Mouse (Mus musculus) C2C12 (cell line): ENCODE measurements at regions not wholly inside any gene's neighbourhood (a gene's known extent, or its start where the extent isn't known, plus 50 kb on each side); places are given as distances from the start of the nearest gene placed in this dataset.

ENCODE experiments used
- H3K27me3 ChIP-seq: one replicate; pipeline ENCODE4 v1.6.1; 2011; ENCODE audit not compliant: control insufficient read depth, insufficient read depth, insufficient read length
- H3K36me3 ChIP-seq: one replicate; pipeline ENCODE4 v1.6.1; 2011; ENCODE audit not compliant: control insufficient read depth, insufficient read depth
- H3K4me3 ChIP-seq: one replicate; pipeline ENCODE4 v1.5.1; 2011; ENCODE audit warnings: mild to moderate bottlenecking, control low read depth; ENCODE audit not compliant: poor library complexity, insufficient read depth, severe bottlenecking
- H3K79me2 ChIP-seq: one replicate; pipeline ENCODE4 v1.6.1; 2011; ENCODE audit not compliant: control insufficient read depth, insufficient read depth
- H3K79me3 ChIP-seq: one replicate; pipeline ENCODE4 v1.6.1; 2011; ENCODE audit warnings: low read depth, control low read depth
- H3ac ChIP-seq: one replicate; pipeline ENCODE3; 2011; ENCODE audit warnings: low read depth; ENCODE audit not compliant: control insufficient read depth, insufficient read length
- CEBPB ChIP-seq: IDR thresholded peaks from one replicate; pipeline ENCODE4 v1.6.1; 2011; ENCODE audit warnings: low read depth, mild to moderate bottlenecking, control low read depth, moderate library complexity
- CTCF ChIP-seq: IDR thresholded peaks from one replicate; pipeline ENCODE4 v1.5.1; 2011; ENCODE audit not compliant: control insufficient read depth, insufficient read depth, insufficient read length
- FOSL1 ChIP-seq: IDR thresholded peaks from one replicate; pipeline ENCODE4 v1.8.0; 2011; ENCODE audit warnings: mild to moderate bottlenecking, low read length; ENCODE audit not compliant: poor library complexity, insufficient read depth, severe bottlenecking
- MAX ChIP-seq: IDR thresholded peaks from one replicate; pipeline ENCODE4 v1.6.1; 2011; ENCODE audit warnings: mild to moderate bottlenecking, control low read depth
- MYOD1 ChIP-seq: IDR thresholded peaks from one replicate; pipeline ENCODE4 v1.6.1; 2011; ENCODE audit warnings: low read depth; ENCODE audit not compliant: control insufficient read depth, insufficient read length
- MYOG ChIP-seq: IDR thresholded peaks from one replicate; pipeline ENCODE4 v1.6.1; 2011; ENCODE audit not compliant: control insufficient read depth, insufficient read length; ENCODE audit errors: extremely low read depth
- USF1 ChIP-seq: IDR thresholded peaks from one replicate; pipeline ENCODE4 v1.6.1; 2011; ENCODE audit warnings: low read depth, mild to moderate bottlenecking, control low read depth, moderate library complexity

DNA sequence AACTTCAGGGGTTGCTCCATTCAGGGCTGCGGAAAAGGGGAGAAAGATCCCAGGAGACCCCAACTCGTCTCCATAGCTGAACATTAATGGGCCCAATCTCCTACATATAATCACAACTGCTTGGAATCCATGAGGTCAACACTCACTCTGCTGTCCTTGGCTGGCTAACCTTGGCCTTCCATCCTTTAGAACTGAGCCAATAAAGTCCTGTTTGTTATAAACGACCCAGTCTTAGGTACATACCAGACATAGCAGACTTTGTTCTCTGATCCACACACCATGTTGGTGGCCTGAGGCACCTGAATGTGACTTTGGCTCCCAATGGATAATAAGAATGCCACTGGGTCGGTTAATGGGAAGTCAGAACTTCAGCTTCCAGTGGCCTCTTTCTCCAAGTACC, 157.4 kb downstream of the Auh start:
- Histone ChIP-seq H3K4me3 (no peak overlapping the region), H3ac (no peak overlapping the region), H3K79me3 (no peaks in the 10 kb centered on the region), H3K27me3 (no peaks in the 10 kb centered on the region), H3K36me3 (no peaks in the 10 kb centered on the region), H3K79me2 (no peaks in the 10 kb centered on the region)
- TF ChIP-seq MAX = no peak
- no peak for TF ChIP-seq MYOG
- TF ChIP-seq USF1 = no peak
- no peak for TF ChIP-seq CTCF
- no peak for TF ChIP-seq MYOD1
- TF ChIP-seq CEBPB = no peak
- no peak for TF ChIP-seq FOSL1

DNA sequence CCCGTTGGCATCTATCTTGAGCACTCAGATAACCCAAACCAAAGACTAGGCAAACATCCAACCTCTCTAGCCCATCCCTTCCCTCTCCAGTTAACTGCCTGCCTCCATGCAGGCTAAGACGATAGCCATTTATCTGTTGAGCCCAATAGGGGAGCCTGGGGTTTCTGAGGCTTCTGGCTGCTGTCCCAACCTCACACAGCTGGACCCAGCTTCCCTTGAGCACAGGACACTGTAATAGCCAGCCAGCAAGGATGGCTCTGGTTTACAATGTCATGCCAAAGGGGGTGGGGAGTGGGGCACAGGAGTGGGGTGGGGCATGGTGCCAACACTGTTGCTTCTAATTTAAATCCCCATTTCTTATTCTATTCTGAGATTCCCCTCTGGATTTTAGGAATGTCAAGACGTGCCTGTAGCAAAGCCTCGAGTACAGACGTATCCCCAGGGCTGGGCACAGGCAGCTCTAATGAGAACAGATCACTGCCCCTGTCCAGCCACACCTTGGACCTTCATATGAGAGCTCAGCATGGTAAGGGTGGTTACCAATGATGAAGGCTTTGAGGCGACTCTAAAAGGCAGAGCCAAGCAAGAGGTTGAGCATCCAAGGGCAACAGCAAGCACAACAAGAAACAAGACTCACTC, 152.0 kb downstream of the Auh start:
- no peaks in the 10 kb centered on the region for H3K27me3 ChIP-seq
- TF ChIP-seq CTCF = no peak
- TF ChIP-seq MAX = no peak
- no peak for TF ChIP-seq CEBPB
- TF ChIP-seq USF1 = no peak
- TF ChIP-seq MYOG = no peak
- TF ChIP-seq MYOD1 = no peak
- TF ChIP-seq FOSL1 = no peak
- H3ac ChIP-seq = no peak overlapping the region

DNA sequence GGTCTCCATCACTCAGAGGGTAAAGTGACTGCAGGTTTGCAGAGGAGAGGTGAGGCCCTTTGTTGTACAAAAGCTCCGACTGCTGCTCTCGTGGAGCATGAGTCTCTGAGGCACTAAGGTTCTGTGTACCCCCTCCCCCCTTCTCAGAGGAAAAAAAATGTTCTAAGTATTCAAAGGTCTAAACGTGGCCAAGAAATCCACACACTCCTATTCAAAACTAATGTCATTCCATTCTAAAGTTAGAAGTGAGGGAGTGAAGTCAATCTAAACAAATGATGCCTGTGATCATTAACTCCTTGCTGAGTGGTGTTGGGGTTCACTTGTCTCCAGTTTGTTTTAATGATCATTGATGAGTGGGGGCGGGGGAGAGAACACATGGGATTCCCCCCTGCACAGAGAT, 150.6 kb downstream of the Auh start:
- Histone ChIP-seq H3K79me3 (no peaks in the 10 kb centered on the region), H3K36me3 (no peaks in the 10 kb centered on the region), H3ac (no peak overlapping the region), H3K27me3 (no peaks in the 10 kb centered on the region), H3K4me3 (no peak overlapping the region), H3K79me2 (no peaks in the 10 kb centered on the region)
- TF ChIP-seq MAX (no peak), CTCF (no peak), FOSL1 (no peak), CEBPB (no peak), MYOG (no peak), USF1 (no peak), MYOD1 (no peak)

More for the DNA sequence above, 152.0 kb downstream of the Auh start:
- no peak overlapping the region for H3K4me3 ChIP-seq
- no peaks in the 10 kb centered on the region for H3K79me2 ChIP-seq
- no peaks in the 10 kb centered on the region for H3K36me3 ChIP-seq
- H3K79me3 ChIP-seq = no peaks in the 10 kb centered on the region
